ENCODE assay signal across 11 mouse cellular contexts in genomic region chr2:26494991-26495390, GRCm38 (mm10). TPM values are rescaled to one million over a fixed set of nuclear protein-coding genes. Genes with fewer than 3 reads are reported as not detected.
DNase-seq lines count a peak whose midpoint lies in the region; ATAC-seq lines count a peak whose summit lies in the region.
"Had no signal": no experiment of that assay in that cellular context is flagged by ENCODE, and none has a peak within 500 bp of the region (broad histone marks: within the 10 kb centered on the region; RNA-seq: fewer than 3 reads in every experiment).

No protein-coding gene starts in this region.

- H3K4me1 ChIP-seq in heart, embryonic 15.5 days (replicated peaks), result peaks cover 97% of the 10 kb centered on the region
- H3K4me1 ChIP-seq in midbrain, embryonic 12.5 days, result peaks cover 100% of the 10 kb centered on the region
- H3K4me1 ChIP-seq in midbrain, embryonic 16.5 days (ENCODE audit: control insufficient read depth, insufficient read depth, low read length), result peaks cover 43% of the 10 kb centered on the region
- peaks cover 99% of the 10 kb centered on the region for H3K4me1 ChIP-seq in hindbrain, embryonic 13.5 days (replicated peaks)
- H3K4me1 ChIP-seq in neural tube, embryonic 14.5 days (ENCODE audit: control insufficient read depth, insufficient read depth, low read length), result peaks cover 77% of the 10 kb centered on the region

- H3K36me3 ChIP-seq in heart, embryonic 15.5 days, result no peaks in the 10 kb centered on the region
- peaks cover 49% of the 10 kb centered on the region for H3K36me3 ChIP-seq in midbrain, embryonic 12.5 days
- no peaks in the 10 kb centered on the region for H3K36me3 ChIP-seq in midbrain, embryonic 16.5 days (ENCODE audit: control insufficient read depth, insufficient read depth, low read length)
- no peaks in the 10 kb centered on the region for H3K36me3 ChIP-seq in hindbrain, embryonic 13.5 days
- H3K36me3 ChIP-seq in neural tube, embryonic 14.5 days (ENCODE audit: control insufficient read depth, insufficient read depth, low read length), result no peaks in the 10 kb centered on the region

- peak overlapping the region; percentile 40; the same call in 1 of the 2 replicates for H3K4me2 ChIP-seq in heart, embryonic 15.5 days
- peak overlapping the region; percentile 31 for H3K4me2 ChIP-seq in midbrain, embryonic 12.5 days (replicated peaks)
- H3K4me2 ChIP-seq in midbrain, embryonic 16.5 days (ENCODE audit: low read length), result no peak overlapping the region
- H3K4me2 ChIP-seq in hindbrain, embryonic 13.5 days, result peak overlapping the region; percentile 37
- no peak overlapping the region for H3K4me2 ChIP-seq in neural tube, embryonic 14.5 days (ENCODE audit: low read depth, low read length)

- H3K27ac ChIP-seq in heart, embryonic 15.5 days, result peak overlapping the region; percentile 86
- peak overlapping the region; percentile 98; the same call in 1 of the 2 replicates for H3K27ac ChIP-seq in midbrain, embryonic 12.5 days (replicated peaks)
- no peak overlapping the region for H3K27ac ChIP-seq in midbrain, embryonic 16.5 days (ENCODE audit: low read length)
- H3K27ac ChIP-seq in hindbrain, embryonic 13.5 days, result peak overlapping the region; percentile 90
- H3K27ac ChIP-seq in neural tube, embryonic 14.5 days (ENCODE audit: low read depth, low read length), result peak overlapping the region; percentile 3; the same call in 1 of the 2 replicates

- no peak for ATAC-seq in heart, embryonic 15.5 days (replicated peaks; ENCODE audit: insufficient number of reproducible peaks, insufficient read depth, low FRiP score, low read depth)
- ATAC-seq in midbrain, embryonic 12.5 days (ENCODE audit: low FRiP score, low read depth), result no peak
- ATAC-seq in midbrain, embryonic 16.5 days, result no peak
- ATAC-seq in hindbrain, embryonic 13.5 days (ENCODE audit: low FRiP score), result no peak
- no peak for ATAC-seq in neural tube, embryonic 14.5 days (ENCODE audit: low read depth)

- no peak for DNase-seq in heart, adult 18-20 months
- DNase-seq in cerebellum, adult 9-10 months, result no peak
- no peak for DNase-seq in spleen, adult 18-20 months
- DNase-seq: cerebellum, adult 18-20 months; right cerebral cortex, postnatal 4 days; thymus, postnatal 36 days had no signal

- H3K9ac ChIP-seq in heart, embryonic 15.5 days, result no peak overlapping the region
- H3K9ac ChIP-seq in midbrain, embryonic 12.5 days (replicated peaks), result no peak overlapping the region; the same call in 1 of the 2 replicates
- no peak overlapping the region for H3K9ac ChIP-seq in midbrain, embryonic 16.5 days (ENCODE audit: low read depth, low read length)
- H3K9ac ChIP-seq in hindbrain, embryonic 13.5 days, result no peak overlapping the region
- H3K9ac ChIP-seq in neural tube, embryonic 14.5 days (replicated peaks; ENCODE audit: low read depth, low read length), result no peak overlapping the region

- H3K4me3 ChIP-seq in heart, embryonic 15.5 days, result no peak overlapping the region
- H3K4me3 ChIP-seq in midbrain, embryonic 12.5 days, result no peak overlapping the region
- no peak overlapping the region for H3K4me3 ChIP-seq in midbrain, embryonic 16.5 days (ENCODE audit: low read depth, low read length)
- no peak overlapping the region for H3K4me3 ChIP-seq in hindbrain, embryonic 13.5 days
- H3K4me3 ChIP-seq in neural tube, embryonic 14.5 days (ENCODE audit: low read depth, low read length), result no peak overlapping the region

- H3K27me3 ChIP-seq in heart, embryonic 15.5 days, result no peaks in the 10 kb centered on the region
- no peaks in the 10 kb centered on the region for H3K27me3 ChIP-seq in midbrain, embryonic 12.5 days
- no peaks in the 10 kb centered on the region for H3K27me3 ChIP-seq in midbrain, embryonic 16.5 days (ENCODE audit: control insufficient read depth, insufficient read depth, low read depth, low read length)
- H3K27me3 ChIP-seq in hindbrain, embryonic 13.5 days, result no peaks in the 10 kb centered on the region
- no peaks in the 10 kb centered on the region for H3K27me3 ChIP-seq in neural tube, embryonic 14.5 days (ENCODE audit: control insufficient read depth, insufficient read depth, low read length)

- 58% methylated on average over 5 of the region's 5 CpGs for WGBS in heart, embryonic 15.5 days
- 78% methylated on average over 5 of the region's 5 CpGs for WGBS in midbrain, embryonic 12.5 days
- 80% methylated on average over 5 of the region's 5 CpGs for WGBS in midbrain, embryonic 16.5 days
- 75% methylated on average over 5 of the region's 5 CpGs for WGBS in hindbrain, embryonic 13.5 days
- WGBS in neural tube, embryonic 14.5 days, result 64% methylated on average over 5 of the region's 5 CpGs

- no peaks in the 10 kb centered on the region for H3K9me3 ChIP-seq in heart, embryonic 15.5 days (replicated peaks)
- no peaks in the 10 kb centered on the region for H3K9me3 ChIP-seq in midbrain, embryonic 12.5 days
- H3K9me3 ChIP-seq in midbrain, embryonic 16.5 days (replicated peaks; ENCODE audit: control insufficient read depth, low read length, poor library complexity, severe bottlenecking), result no peaks in the 10 kb centered on the region
- H3K9me3 ChIP-seq in hindbrain, embryonic 13.5 days, result no peaks in the 10 kb centered on the region
- H3K9me3 ChIP-seq in neural tube, embryonic 14.5 days (ENCODE audit: control insufficient read depth, low read length), result no peaks in the 10 kb centered on the region

RNA-seq across cellular contexts. Expression of gene Notch1, which starts 21.5 kb away (rescaled TPM):
- polyA plus RNA-seq in heart, embryonic 15.5 days (2015; fragmentation: Nextera tagmentation; extraction: Ambion mirVana), result 10.8 and 24.2 TPM in 2 replicates
- total RNA-seq in heart, adult 18-20 months (2021), result 10 to 100 TPM; 29.8 to 30.5 TPM
- polyA plus RNA-seq in midbrain, embryonic 12.5 days (2016; fragmentation: Nextera tagmentation; extraction: Ambion mirVana), result 53.5 and 56.2 TPM in 2 replicates
- polyA plus RNA-seq in midbrain, embryonic 16.5 days (2015; fragmentation: Nextera tagmentation; extraction: Ambion mirVana), result 10.7 and 11.4 TPM in 2 replicates
- polyA plus RNA-seq in hindbrain, embryonic 13.5 days (2015; fragmentation: Nextera tagmentation; extraction: Ambion mirVana), result 17.5 and 19.2 TPM in 2 replicates
- 20.8 and 26.6 TPM in 2 replicates for polyA plus RNA-seq in neural tube, embryonic 14.5 days (2014; fragmentation: Nextera tagmentation; extraction: Ambion mirVana)

RNA-seq across cellular contexts. Expression of gene Sec16a, which starts 50.0 kb away (rescaled TPM):
- polyA plus RNA-seq in heart, embryonic 15.5 days (2015; fragmentation: Nextera tagmentation; extraction: Ambion mirVana), result 10.5 and 14.5 TPM in 2 replicates
- total RNA-seq in heart, adult 18-20 months (2021), result 10 to 100 TPM; 38.9 to 39.2 TPM
- polyA plus RNA-seq in midbrain, embryonic 12.5 days (2016; fragmentation: Nextera tagmentation; extraction: Ambion mirVana), result 29.3 and 33.3 TPM in 2 replicates
- 18.7 and 20.4 TPM in 2 replicates for polyA plus RNA-seq in midbrain, embryonic 16.5 days (2015; fragmentation: Nextera tagmentation; extraction: Ambion mirVana)
- polyA plus RNA-seq in hindbrain, embryonic 13.5 days (2015; fragmentation: Nextera tagmentation; extraction: Ambion mirVana), result 18.3 and 18.5 TPM in 2 replicates
- polyA plus RNA-seq in neural tube, embryonic 14.5 days (2014; fragmentation: Nextera tagmentation; extraction: Ambion mirVana), result 27.2 and 35.2 TPM in 2 replicates

Comparison
In these comparisons a context has a peak if more than half of its experiments do, and no peak if none do; other contexts are left out.
1. H3K4me2 ChIP-seq: peak in heart, embryonic 15.5 days (single experiment), midbrain, embryonic 12.5 days (single experiment) and hindbrain, embryonic 13.5 days (single experiment); none in midbrain, embryonic 16.5 days (single experiment) and neural tube, embryonic 14.5 days (single experiment).